Mouse (Mus musculus): Measurements from ENCODE around the gene Wdr45.

DNA sequence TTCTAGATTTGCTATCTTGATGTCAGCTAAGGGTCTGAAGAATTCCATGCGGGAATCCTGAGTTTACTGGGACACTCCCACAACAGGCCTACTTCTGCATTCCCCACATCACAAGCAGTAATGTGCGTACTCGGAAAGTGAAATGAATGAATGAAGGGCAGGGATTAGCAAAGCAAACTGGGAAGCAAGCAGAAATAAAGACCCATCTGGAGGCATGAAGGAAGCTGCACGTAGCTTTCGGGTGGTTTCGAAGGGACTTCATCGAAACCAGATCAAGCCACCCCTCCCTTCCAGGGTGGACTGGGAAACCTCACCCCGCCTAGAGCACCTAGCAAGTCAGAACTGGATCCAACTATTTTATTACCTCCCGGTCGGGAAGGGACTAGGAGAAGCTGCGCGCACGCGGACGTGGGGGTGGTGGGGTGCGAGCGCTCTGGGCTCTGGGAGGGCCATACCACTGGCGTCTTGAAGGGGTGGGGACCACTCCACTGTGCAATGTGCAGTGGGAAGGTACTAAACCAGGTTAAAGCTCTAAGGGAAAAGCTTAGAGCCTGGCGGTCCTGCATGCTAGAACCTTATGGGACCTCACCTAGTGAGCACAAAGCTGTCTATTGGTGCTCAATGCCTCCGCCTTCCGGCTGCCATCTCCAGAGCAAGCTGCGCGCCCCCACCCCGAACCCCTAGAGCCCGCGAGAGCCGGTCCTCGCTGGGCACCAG, 39.7 kb upstream of the Wdr45 start:
- peak; percentile 16; the same call in 1 of the 2 replicates for TF ChIP-seq POLR2A (IDR thresholded peaks at IDR 0.05; ENCODE audit: low read depth, low read length)
- TF ChIP-seq CTCF (IDR thresholded peaks at IDR 0.05; ENCODE audit: extremely low read depth, insufficient read length, insufficient replicate concordance, low read depth, low read length) = no peak

All from small intestine, adult 2 months (tissue).